Mouse (Mus musculus): Measurements from ENCODE around the gene Pitpnm3. TPM values are rescaled to one million over a fixed set of nuclear protein-coding genes. Genes with fewer than 3 reads are reported as not detected.

Pitpnm3 gene
- polyA plus RNA-seq, 1 experiment from 2014 or later = 6.4 TPM

DNA sequence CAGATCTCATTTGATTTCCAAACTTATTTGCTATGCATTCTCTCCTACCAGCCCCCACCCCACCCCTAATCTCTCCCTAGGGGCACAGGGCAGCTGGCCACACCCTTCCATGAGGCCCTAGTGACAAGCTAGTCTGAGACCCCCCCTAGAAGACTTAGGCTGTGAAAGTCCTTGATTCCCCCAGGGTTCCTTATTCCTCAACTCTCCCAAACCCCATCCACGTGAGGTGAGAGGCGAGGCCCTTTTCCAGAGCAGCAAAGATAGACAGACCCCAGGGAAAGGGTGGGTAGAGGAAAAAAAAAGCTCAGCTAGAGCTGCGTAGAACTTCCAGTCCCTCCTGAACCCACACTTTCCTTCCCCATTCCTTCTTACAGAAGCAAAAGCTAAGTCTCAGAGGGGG is 4.7 kb downstream of the Pitpnm3 start:
- Histone ChIP-seq H3K4me2 (ENCODE audit: low read depth, low read length) (no peak overlapping the region), H3K27ac (ENCODE audit: low read depth, low read length) (no peak overlapping the region), H3K36me3 (ENCODE audit: control insufficient read depth, insufficient read depth, low read length) (no peaks in the 10 kb centered on the region), H3K4me3 (ENCODE audit: low read depth, low read length) (no peak overlapping the region), H3K27me3 (ENCODE audit: control insufficient read depth, insufficient read depth, low read length) (peaks cover 15% of the 10 kb centered on the region), H3K9ac (replicated peaks; ENCODE audit: low read depth, low read length) (no peak overlapping the region), H3K9me3 (ENCODE audit: control insufficient read depth, low read length) (no peaks in the 10 kb centered on the region), H3K4me1 (ENCODE audit: control insufficient read depth, insufficient read depth, low read length) (peaks cover 9% of the 10 kb centered on the region)
- 84% methylated on average over 3 of the region's 3 CpGs for WGBS
- no peak for ATAC-seq (ENCODE audit: low read depth)

DNA sequence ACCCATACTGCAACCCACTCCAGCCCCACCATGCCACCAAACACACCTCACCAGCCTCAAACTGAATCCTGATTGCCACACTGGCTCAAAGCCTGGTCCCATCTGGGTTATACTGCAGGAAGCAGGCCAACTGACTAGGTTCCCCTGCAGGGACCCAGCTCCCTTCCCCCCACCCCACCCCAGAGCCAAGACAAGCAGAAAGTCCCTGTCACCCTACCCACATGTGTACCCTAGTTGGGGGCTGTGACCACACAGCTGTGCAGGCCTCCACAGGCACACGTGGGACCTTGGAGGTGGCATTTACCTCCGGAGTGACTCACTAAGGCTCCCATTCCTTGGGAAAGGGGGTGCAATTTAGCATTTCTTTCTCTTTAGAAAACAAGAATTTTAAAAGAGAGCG is 5.1 kb downstream of the Pitpnm3 start:
- Histone ChIP-seq H3K36me3 (ENCODE audit: control insufficient read depth, insufficient read depth, low read length) (no peaks in the 10 kb centered on the region), H3K27ac (ENCODE audit: low read depth, low read length) (no peak overlapping the region), H3K9me3 (ENCODE audit: control insufficient read depth, low read length) (no peaks in the 10 kb centered on the region), H3K27me3 (ENCODE audit: control insufficient read depth, insufficient read depth, low read length) (peaks cover 15% of the 10 kb centered on the region), H3K4me2 (ENCODE audit: low read depth, low read length) (no peak overlapping the region), H3K4me1 (ENCODE audit: control insufficient read depth, insufficient read depth, low read length) (peaks cover 9% of the 10 kb centered on the region; the same call in 1 of the 2 replicates), H3K4me3 (ENCODE audit: low read depth, low read length) (no peak overlapping the region), H3K9ac (replicated peaks; ENCODE audit: low read depth, low read length) (no peak overlapping the region)
- WGBS = 71% methylated on average over 3 of the region's 3 CpGs
- ATAC-seq (ENCODE audit: low read depth) = no peak

DNA sequence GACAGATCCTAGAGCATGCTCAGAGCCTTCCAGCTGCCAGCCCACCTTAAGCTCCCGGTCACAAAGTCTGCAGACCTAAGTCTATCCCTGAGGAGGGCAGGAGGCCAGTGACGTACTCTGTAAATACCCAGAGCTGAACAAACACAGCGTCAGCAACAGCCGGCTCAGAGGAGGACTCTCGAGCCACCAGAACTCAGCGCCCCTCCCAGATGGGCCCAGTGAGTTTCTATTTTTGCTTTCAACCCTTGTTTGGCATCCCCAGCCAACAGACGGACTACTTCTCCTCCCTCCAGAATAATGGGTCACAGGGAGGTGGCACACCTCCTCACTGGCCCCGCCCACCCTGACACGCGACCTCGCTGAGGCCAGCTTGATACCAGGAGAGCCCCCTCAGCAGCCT is 5.6 kb downstream of the Pitpnm3 start:
- Histone ChIP-seq H3K36me3 (ENCODE audit: control insufficient read depth, insufficient read depth, low read length) (no peaks in the 10 kb centered on the region), H3K9me3 (ENCODE audit: control insufficient read depth, low read length) (no peaks in the 10 kb centered on the region), H3K27me3 (ENCODE audit: control insufficient read depth, insufficient read depth, low read length) (peaks cover 13% of the 10 kb centered on the region), H3K27ac (ENCODE audit: low read depth, low read length) (no peak overlapping the region), H3K4me3 (ENCODE audit: low read depth, low read length) (no peak overlapping the region), H3K4me2 (ENCODE audit: low read depth, low read length) (no peak overlapping the region), H3K9ac (replicated peaks; ENCODE audit: low read depth, low read length) (no peak overlapping the region), H3K4me1 (ENCODE audit: control insufficient read depth, insufficient read depth, low read length) (peaks cover 9% of the 10 kb centered on the region; the same call in 1 of the 2 replicates)
- 20% methylated on average over 11 of the region's 11 CpGs for WGBS
- no peak for ATAC-seq (ENCODE audit: low read depth)

DNA sequence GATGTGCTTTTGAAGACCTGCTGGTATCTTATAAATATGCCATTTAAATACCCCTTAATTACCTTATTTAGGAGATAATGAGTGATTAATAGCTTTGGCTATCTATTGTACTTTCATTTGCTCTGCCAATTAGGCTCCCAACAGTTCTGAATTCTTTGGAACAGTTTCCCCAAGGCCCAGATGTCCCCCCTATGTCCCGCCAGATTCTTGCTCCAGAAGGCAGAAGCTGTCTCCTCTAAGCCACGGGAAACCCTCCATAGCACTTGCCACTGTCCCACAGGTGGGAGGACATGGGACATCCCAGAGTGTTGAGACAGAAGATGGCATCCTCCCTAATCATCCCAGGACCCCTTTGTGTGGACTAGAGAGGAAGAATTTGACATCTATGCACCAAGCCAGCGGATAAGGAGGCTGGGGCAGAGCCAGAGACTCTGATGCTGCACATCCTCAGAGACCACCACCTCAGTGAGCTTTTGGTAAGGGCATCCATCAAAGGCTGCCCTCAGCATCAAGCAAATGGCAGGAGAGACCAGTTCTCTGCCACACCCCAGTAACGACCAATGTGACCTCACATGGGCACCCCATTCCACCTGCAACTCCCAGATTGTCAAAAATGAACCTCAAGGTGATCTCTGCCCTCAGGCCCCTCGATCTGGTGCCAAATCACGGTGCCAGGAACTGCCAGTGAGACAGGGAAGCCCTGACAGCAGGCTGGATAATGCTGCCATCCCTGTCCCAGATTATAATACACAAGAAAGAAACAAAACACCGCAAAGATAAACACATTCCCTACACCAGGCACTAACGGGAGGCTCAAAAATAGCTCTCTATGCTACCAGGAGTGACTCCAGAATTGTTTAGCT is 6.3 kb downstream of the Pitpnm3 start:
- H3K9me3 ChIP-seq (ENCODE audit: control insufficient read depth, low read length) = no peaks in the 10 kb centered on the region
- no peak for ATAC-seq (ENCODE audit: low read depth)
- no peak overlapping the region for H3K9ac ChIP-seq (replicated peaks; ENCODE audit: low read depth, low read length)
- WGBS = 74% methylated on average over 8 of the region's 8 CpGs
- peaks cover 5% of the 10 kb centered on the region; the same call in 1 of the 2 replicates for H3K4me1 ChIP-seq (ENCODE audit: control insufficient read depth, insufficient read depth, low read length)
- H3K4me3 ChIP-seq (ENCODE audit: low read depth, low read length) = no peak overlapping the region
- no peaks in the 10 kb centered on the region for H3K36me3 ChIP-seq (ENCODE audit: control insufficient read depth, insufficient read depth, low read length)
- H3K27me3 ChIP-seq (ENCODE audit: control insufficient read depth, insufficient read depth, low read length) = peaks cover 5% of the 10 kb centered on the region
- H3K27ac ChIP-seq (ENCODE audit: low read depth, low read length) = no peak overlapping the region
- no peak overlapping the region for H3K4me2 ChIP-seq (ENCODE audit: low read depth, low read length)

DNA sequence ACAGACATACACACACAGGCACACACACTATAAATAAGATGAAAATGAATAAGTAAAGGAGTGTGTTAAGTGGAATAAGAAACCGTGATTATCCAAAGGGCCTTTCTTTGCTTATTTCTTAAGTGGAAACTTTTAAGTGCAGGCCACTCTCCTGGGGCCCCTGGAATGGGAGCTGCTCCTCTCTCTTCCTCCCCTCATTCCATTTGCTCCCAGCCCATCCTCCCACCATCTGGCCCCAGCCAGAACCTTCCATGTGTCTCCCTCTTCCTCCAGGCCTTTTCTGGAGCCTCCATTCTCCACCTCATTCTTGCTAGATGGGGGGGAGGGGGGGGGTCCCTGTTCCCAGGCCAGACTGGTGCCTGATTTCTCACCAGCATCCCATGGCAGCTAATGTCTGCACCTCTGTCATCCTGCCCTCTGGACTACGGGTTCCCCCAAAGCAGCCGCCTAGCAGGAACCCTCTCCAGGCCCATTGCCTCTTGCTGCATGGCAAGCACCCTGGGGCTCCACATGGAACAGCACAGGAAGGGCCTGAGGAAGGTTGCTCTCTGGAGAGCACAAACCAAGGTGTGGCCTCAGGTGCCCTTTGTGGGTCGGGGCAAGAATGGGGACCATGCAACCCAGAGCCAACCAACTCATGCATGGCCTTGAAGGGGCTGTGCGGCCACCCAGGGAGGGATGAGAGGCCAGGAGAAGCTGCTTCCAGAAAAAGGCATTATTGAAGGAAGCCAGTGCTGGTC is 8.0 kb downstream of the Pitpnm3 start:
- no peaks in the 10 kb centered on the region for H3K9me3 ChIP-seq (ENCODE audit: control insufficient read depth, low read length)
- H3K4me2 ChIP-seq (ENCODE audit: low read depth, low read length) = no peak overlapping the region
- peaks cover 5% of the 10 kb centered on the region; the same call in 1 of the 2 replicates for H3K4me1 ChIP-seq (ENCODE audit: control insufficient read depth, insufficient read depth, low read length)
- 84% methylated on average over 5 of the region's 5 CpGs for WGBS
- H3K4me3 ChIP-seq (ENCODE audit: low read depth, low read length) = no peak overlapping the region
- H3K36me3 ChIP-seq (ENCODE audit: control insufficient read depth, insufficient read depth, low read length) = no peaks in the 10 kb centered on the region
- H3K9ac ChIP-seq (replicated peaks; ENCODE audit: low read depth, low read length) = no peak overlapping the region
- no peaks in the 10 kb centered on the region for H3K27me3 ChIP-seq (ENCODE audit: control insufficient read depth, insufficient read depth, low read length)
- no peak overlapping the region for H3K27ac ChIP-seq (ENCODE audit: low read depth, low read length)
- no peak for ATAC-seq (ENCODE audit: low read depth)

DNA sequence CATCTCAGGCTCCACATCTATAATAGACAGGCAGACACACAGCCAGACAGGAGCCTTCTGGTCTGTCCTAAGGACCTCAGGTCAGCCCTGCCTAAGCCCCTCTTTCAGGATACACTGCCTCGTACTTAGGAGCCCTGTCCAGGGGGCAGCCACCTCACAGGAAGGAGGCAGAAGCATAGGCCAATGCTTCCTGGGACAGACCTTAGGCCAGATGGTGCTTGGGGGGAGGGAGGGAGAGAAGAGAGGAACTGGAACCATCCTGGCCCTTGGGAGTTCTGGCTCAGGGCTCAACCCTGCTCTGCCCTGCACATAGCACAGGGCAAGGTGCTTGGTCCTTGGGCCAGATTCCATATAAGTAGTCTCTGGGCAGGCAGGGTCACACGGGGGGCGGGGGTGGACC is 9.8 kb downstream of the Pitpnm3 start:
- Histone ChIP-seq H3K4me1 (ENCODE audit: control insufficient read depth, insufficient read depth, low read length) (peaks cover 5% of the 10 kb centered on the region; the same call in 1 of the 2 replicates), H3K4me2 (ENCODE audit: low read depth, low read length) (no peak overlapping the region), H3K27ac (ENCODE audit: low read depth, low read length) (no peak overlapping the region), H3K36me3 (ENCODE audit: control insufficient read depth, insufficient read depth, low read length) (no peaks in the 10 kb centered on the region), H3K4me3 (ENCODE audit: low read depth, low read length) (no peak overlapping the region), H3K9ac (replicated peaks; ENCODE audit: low read depth, low read length) (no peak overlapping the region), H3K9me3 (ENCODE audit: control insufficient read depth, low read length) (no peaks in the 10 kb centered on the region), H3K27me3 (ENCODE audit: control insufficient read depth, insufficient read depth, low read length) (no peaks in the 10 kb centered on the region)
- ATAC-seq (ENCODE audit: low read depth) = no peak
- 78% methylated on average over 3 of the region's 3 CpGs for WGBS

DNA sequence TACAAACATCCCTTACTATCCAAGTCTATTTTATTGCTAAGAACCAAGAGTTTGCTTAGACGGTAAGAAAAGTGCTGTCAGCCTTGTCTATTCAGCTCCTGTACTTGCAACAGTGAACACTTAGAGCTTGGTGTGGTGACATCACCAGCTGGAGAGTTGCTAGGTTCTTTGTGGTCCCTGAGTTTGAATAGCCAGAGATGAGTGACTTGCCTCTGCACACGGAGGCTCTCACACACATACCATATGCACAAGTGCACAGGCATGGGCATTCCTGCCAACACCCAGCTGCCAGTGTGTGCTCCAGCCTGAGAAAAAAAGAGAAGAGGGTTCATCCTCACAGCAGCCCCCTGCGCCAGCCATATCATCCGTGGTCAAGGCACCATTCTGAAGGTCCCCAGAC is 12.0 kb downstream of the Pitpnm3 start:
- Histone ChIP-seq H3K9ac (replicated peaks; ENCODE audit: low read depth, low read length) (no peak overlapping the region), H3K9me3 (ENCODE audit: control insufficient read depth, low read length) (no peaks in the 10 kb centered on the region), H3K4me3 (ENCODE audit: low read depth, low read length) (no peak overlapping the region), H3K36me3 (ENCODE audit: control insufficient read depth, insufficient read depth, low read length) (no peaks in the 10 kb centered on the region), H3K27me3 (ENCODE audit: control insufficient read depth, insufficient read depth, low read length) (no peaks in the 10 kb centered on the region), H3K4me2 (ENCODE audit: low read depth, low read length) (no peak overlapping the region), H3K4me1 (ENCODE audit: control insufficient read depth, insufficient read depth, low read length) (peaks cover 5% of the 10 kb centered on the region; the same call in 1 of the 2 replicates), H3K27ac (ENCODE audit: low read depth, low read length) (no peak overlapping the region)
- WGBS = 76% methylated on average over 4 of the region's 4 CpGs
- ATAC-seq (ENCODE audit: low read depth) = no peak

DNA sequence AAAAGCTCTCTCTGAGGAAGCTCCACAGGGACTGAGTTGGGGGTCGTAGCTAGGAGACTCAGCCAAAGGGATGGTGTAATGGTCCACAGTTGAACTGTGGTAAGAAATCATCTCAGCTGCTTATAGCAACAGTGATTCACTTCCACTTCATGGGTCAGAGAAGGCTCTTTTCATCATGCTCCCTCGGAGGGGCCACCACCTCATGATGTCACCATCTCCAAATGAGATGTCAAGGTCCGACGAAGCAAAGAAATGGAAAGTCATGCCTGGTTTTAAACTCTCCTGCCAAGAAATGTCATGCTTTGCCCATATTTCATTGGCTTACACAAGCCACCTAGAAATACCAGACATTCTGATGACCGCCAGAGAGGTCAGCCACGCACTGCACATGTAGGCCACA is 15.2 kb downstream of the Pitpnm3 start:
- Histone ChIP-seq H3K4me2 (ENCODE audit: low read depth, low read length) (no peak overlapping the region), H3K4me1 (ENCODE audit: control insufficient read depth, insufficient read depth, low read length) (no peaks in the 10 kb centered on the region), H3K27me3 (ENCODE audit: control insufficient read depth, insufficient read depth, low read length) (no peaks in the 10 kb centered on the region), H3K9ac (replicated peaks; ENCODE audit: low read depth, low read length) (no peak overlapping the region), H3K27ac (ENCODE audit: low read depth, low read length) (no peak overlapping the region), H3K36me3 (ENCODE audit: control insufficient read depth, insufficient read depth, low read length) (no peaks in the 10 kb centered on the region), H3K9me3 (ENCODE audit: control insufficient read depth, low read length) (no peaks in the 10 kb centered on the region), H3K4me3 (ENCODE audit: low read depth, low read length) (no peak overlapping the region)
- 88% methylated on average over 6 of the region's 6 CpGs for WGBS
- no peak for ATAC-seq (ENCODE audit: low read depth)

DNA sequence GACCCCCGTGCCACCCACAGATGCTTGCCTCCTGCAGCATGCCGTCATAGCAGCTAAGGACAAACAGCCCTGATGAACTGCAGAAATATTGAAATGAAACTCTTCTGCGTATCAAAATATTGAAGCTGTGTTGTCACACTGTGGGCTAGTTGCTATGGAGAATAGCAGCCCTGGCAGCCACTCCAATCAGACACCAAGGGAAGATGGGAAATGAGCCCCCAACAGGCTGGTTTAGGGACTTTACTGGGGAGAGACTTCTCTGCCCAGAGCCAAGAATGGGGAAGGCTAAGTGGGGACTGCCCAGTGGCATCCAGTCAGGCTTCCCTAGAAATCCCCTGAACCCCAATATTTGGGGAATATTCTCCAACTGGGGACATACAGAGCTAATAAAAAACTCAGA is 16.9 kb downstream of the Pitpnm3 start:
- H3K9me3 ChIP-seq (ENCODE audit: control insufficient read depth, low read length) = no peaks in the 10 kb centered on the region
- H3K36me3 ChIP-seq (ENCODE audit: control insufficient read depth, insufficient read depth, low read length) = no peaks in the 10 kb centered on the region

More for the DNA sequence above, 16.9 kb downstream of the Pitpnm3 start:
- Histone ChIP-seq H3K4me1 (ENCODE audit: control insufficient read depth, insufficient read depth, low read length) (no peaks in the 10 kb centered on the region), H3K9ac (replicated peaks; ENCODE audit: low read depth, low read length) (no peak overlapping the region), H3K4me2 (ENCODE audit: low read depth, low read length) (no peak overlapping the region), H3K27me3 (ENCODE audit: control insufficient read depth, insufficient read depth, low read length) (no peaks in the 10 kb centered on the region), H3K4me3 (ENCODE audit: low read depth, low read length) (no peak overlapping the region), H3K27ac (ENCODE audit: low read depth, low read length) (no peak overlapping the region)
- 84% methylated on average over 3 of the region's 3 CpGs for WGBS
- ATAC-seq (ENCODE audit: low read depth) = no peak

Measured in neural tube, embryonic 14.5 days (tissue).